Mouse (Mus musculus): ENCODE data around the gene Sctr.

DNA sequence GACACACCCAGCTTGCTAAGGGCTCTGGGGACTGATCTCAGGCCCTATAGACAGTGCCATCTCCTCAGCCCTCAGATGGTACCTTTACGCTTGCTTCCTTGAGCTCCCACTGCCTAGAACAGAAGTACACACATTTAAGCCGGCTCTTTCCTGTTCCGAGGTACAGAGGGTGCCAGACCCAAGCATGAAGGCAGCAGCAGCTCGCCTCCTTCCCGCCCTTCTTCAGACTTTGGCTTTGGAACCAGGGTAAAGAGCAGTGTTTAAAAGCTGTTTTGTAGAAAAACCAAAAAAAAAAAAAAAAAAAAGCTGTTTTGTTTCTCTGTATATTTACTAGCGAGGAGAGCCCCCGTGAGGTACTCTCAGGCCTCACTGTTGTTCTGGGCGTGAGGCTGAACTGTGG is 105.1 kb downstream of the Sctr start:
- TF ChIP-seq CTCF (IDR thresholded peaks at IDR 0.05; ENCODE audit: low read depth, low read length), result no peak
- no peak for TF ChIP-seq POLR2A (IDR thresholded peaks at IDR 0.05; ENCODE audit: extremely low read depth, insufficient read depth, low read length)
